Mouse (Mus musculus) intestine, embryonic 14.5 days (tissue): ENCODE measurements around the gene Lrmda. TPM values are rescaled to one million over a fixed set of nuclear protein-coding genes. Genes with fewer than 3 reads are reported as not detected.
A peak's percentile ranks its signal among the peaks of the same experiment; 100 is the strongest.

Experiments
- ATAC-seq: fragments of 200-750 bp; cut with Nextera tagmentation; replicated peaks from 2 replicates; pipeline ENCODE4 v1.8.0; 2017; ENCODE audit warnings: low read depth, moderate number of reproducible peaks, moderate TSS enrichment, moderate library complexity; ENCODE audit not compliant: low FRiP score, low TSS enrichment
- DNase-seq: peaks from one replicate; pipeline ENCODE4 v3.0.0-alpha.2; 2018; ENCODE audit warnings: low spot score
- H3K27ac ChIP-seq: fragments of 300-500 bp; sonication (generic); 2 replicates; pipeline ENCODE4 v1.5.1; 2014; ENCODE audit warnings: low read depth, mild to moderate bottlenecking, control low read depth
- H3K27me3 ChIP-seq: fragments of 300-500 bp; sonication (generic); replicated peaks from 2 replicates; pipeline ENCODE4 v1.6.1; 2014; ENCODE audit warnings: low read length, control low read depth; ENCODE audit not compliant: control insufficient read depth, insufficient read depth
- H3K36me3 ChIP-seq: fragments of 300-500 bp; sonication (generic); 2 replicates; pipeline ENCODE4 v1.6.1; 2014; ENCODE audit warnings: low read length, control low read depth; ENCODE audit not compliant: control insufficient read depth, insufficient read depth
- H3K4me1 ChIP-seq: fragments of 300-500 bp; sonication (generic); replicated peaks from 2 replicates; pipeline ENCODE4 v1.6.1; 2014; ENCODE audit warnings: low read length, control low read depth, mixed read lengths; ENCODE audit not compliant: control insufficient read depth, insufficient read depth
- H3K4me2 ChIP-seq: fragments of 300-500 bp; sonication (generic); 2 replicates; pipeline ENCODE4 v1.6.1; 2014; ENCODE audit warnings: low read length
- H3K4me3 ChIP-seq: fragments of 300-500 bp; sonication (generic); 2 replicates; pipeline ENCODE4 v1.5.1; 2014; ENCODE audit warnings: low read depth, low read length, control low read depth, mixed read lengths
- H3K9ac ChIP-seq: fragments of 300-500 bp; sonication (generic); 2 replicates; pipeline ENCODE4 v1.6.1; 2014; ENCODE audit warnings: mild to moderate bottlenecking, low read length
- H3K9me3 ChIP-seq: fragments of 300-500 bp; sonication (generic); 2 replicates; pipeline ENCODE4 v1.6.1; 2016; ENCODE audit warnings: low read length, control low read depth; ENCODE audit not compliant: control insufficient read depth
- WGBS: fragments of 180-500 bp; shearing (Covaris S2); extraction: QIAGEN DNeasy Blood & Tissue Kit; methylation state at CpG from one replicate; pipeline ENCODE4 v1.1.7; 2014; 5-methylcytosine and 5-hydroxymethylcytosine counted together
- polyA plus RNA-seq: library from polyadenylated mRNA; unstranded; fragments of >200 nt; fragmentation: Nextera tagmentation; extraction: Ambion mirVana; gene quantifications from 2 replicates; pipeline ENCODE4 v1.2.1, GENCODE M21; 2014

The Lrmda gene
- polyA plus RNA-seq, 1 experiment from 2014 or later, result 0.70 TPM

DNA sequence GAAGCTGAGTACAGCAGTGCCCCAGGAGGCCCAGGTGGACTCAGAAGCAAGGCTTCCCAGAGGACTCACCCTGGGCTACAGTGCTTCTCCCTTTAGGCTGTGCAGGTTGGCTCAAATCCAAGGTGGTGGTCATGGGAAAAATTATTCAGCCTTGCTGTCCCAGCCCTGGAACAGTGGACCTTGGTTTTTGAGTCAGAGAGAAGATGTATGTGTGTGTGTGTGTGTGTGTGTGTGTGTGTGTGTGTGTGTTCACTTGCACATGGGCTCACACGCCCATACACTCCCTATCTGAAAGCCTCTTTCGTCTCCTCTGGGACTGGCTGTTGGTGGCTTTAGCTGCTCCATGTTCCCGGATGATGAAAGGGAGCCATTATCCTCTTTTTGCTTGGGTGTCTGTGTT lies 16.4 kb downstream of the Lrmda start:
- H3K27ac ChIP-seq, result no peak overlapping the region
- 34% methylated on average over 3 of the region's 3 CpGs for WGBS
- DNase-seq, result no peak

DNA sequence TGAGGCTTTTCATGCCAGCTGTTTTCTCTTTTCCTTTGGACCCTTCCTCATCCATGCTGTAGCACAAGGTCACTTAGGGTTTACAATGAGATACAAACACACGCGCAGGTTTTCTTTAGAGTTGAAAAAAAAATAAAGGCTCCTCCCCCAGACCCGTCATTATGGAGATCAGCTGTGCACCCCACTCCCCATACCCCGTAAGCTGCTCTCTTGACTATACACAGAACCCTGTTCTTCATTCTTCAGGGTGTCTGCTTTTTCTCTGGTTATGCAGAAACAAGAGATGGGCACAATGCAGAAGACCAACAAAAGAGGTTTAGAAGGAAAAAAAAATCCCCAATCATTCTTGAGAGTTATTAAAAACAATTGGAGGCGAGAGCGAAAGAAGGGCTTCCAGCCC lies 16.8 kb downstream of the Lrmda start:
- Histone ChIP-seq H3K27me3 (no peaks in the 10 kb centered on the region), H3K4me2 (peak overlapping the region; percentile 18), H3K4me1 (peaks cover 21% of the 10 kb centered on the region), H3K27ac (no peak overlapping the region), H3K9ac (no peak overlapping the region), H3K9me3 (no peaks in the 10 kb centered on the region), H3K36me3 (no peaks in the 10 kb centered on the region), H3K4me3 (no peak overlapping the region)
- DNase-seq (no peak), ATAC-seq (0 out of 2 replicates have a peak, but pooled peaks have one; percentile 47)
- WGBS, result 29% methylated on average over 6 of the region's 6 CpGs

More for the DNA sequence above, 16.4 kb downstream of the Lrmda start:
- H3K9ac ChIP-seq, result no peak overlapping the region
- H3K36me3 ChIP-seq, result no peaks in the 10 kb centered on the region
- 0 out of 2 replicates have a peak, but pooled peaks have one; percentile 36 for ATAC-seq
- peak overlapping the region; percentile 18 for H3K4me2 ChIP-seq
- no peaks in the 10 kb centered on the region for H3K27me3 ChIP-seq
- H3K9me3 ChIP-seq, result no peaks in the 10 kb centered on the region
- no peak overlapping the region for H3K4me3 ChIP-seq
- peaks cover 21% of the 10 kb centered on the region for H3K4me1 ChIP-seq

DNA sequence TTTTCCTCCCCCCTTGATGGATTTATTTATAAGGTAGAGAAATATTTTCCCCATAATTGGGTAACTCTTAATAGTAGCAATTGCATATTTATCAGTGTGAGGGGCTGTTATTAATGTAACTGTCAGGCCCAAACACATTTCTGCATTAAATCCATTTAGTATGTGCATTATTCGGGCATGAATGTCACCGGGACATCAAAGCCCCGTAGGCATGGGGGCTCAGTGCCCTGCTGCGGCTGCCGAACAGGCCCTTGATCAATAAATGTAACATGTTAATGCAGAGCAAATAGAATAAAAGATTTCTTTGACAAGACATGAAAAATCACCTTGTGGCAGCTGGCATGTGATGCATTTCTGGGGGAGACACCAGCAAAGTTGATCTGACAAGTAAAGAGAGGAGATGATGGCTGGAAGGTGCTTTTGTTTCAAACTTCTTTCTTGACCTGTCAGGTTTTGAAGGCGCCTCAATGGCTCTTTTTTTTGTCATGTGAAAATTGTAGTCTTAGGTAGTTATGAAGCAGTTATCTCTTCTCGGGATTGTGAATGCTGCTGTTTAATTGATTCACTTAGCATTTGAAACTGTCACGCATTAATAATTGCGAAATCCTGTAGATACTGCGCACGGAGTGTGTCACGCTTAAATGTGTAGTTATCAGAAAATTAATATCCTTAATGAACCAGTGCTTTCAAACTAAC lies 17.4 kb downstream of the Lrmda start:
- ATAC-seq (no peak), DNase-seq (no peak)
- Histone ChIP-seq H3K4me1 (peaks cover 21% of the 10 kb centered on the region), H3K4me3 (no peak overlapping the region), H3K36me3 (no peaks in the 10 kb centered on the region), H3K9me3 (no peaks in the 10 kb centered on the region), H3K27me3 (no peaks in the 10 kb centered on the region), H3K9ac (no peak overlapping the region), H3K27ac (no peak overlapping the region), H3K4me2 (no peak overlapping the region)
- 69% methylated on average over 12 of the region's 12 CpGs for WGBS

DNA sequence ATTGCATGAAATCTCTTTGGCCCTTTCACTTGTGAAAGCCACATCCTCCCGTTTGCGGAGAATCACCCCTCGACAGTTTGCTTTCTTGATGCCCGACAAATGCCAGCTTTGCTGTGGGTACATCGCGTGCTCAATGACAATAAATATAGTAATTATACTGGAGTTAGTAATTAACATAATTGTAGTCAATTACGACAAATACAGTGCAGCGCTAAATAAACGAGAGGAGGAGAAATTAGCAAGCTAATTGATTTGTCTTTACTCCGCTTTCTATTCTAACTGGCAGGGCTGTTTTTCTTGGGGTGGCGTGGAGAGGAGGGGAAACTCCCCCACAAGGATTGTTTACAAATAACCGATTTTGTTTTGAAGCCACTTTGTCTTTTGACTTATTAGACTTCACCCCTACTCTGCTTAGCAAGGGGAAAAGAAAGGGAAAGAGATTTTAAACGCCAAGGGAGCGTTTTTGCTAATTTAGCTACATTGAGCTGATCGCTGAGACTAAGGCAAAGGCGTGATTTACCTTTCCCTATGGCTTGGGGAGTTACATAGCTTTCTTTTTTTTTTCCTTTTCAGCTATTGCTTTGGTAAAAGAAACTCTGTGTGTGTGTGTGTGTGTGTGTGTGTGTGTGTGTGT lies 18.1 kb downstream of the Lrmda start:
- no peak overlapping the region for H3K9ac ChIP-seq
- H3K4me3 ChIP-seq, result no peak overlapping the region
- no peak for ATAC-seq
- no peaks in the 10 kb centered on the region for H3K9me3 ChIP-seq
- no peak overlapping the region for H3K27ac ChIP-seq
- no peaks in the 10 kb centered on the region for H3K36me3 ChIP-seq
- H3K4me1 ChIP-seq, result peaks cover 21% of the 10 kb centered on the region
- DNase-seq, result no peak
- no peaks in the 10 kb centered on the region for H3K27me3 ChIP-seq
- WGBS, result 71% methylated on average over 16 of the region's 16 CpGs
- H3K4me2 ChIP-seq, result no peak overlapping the region

DNA sequence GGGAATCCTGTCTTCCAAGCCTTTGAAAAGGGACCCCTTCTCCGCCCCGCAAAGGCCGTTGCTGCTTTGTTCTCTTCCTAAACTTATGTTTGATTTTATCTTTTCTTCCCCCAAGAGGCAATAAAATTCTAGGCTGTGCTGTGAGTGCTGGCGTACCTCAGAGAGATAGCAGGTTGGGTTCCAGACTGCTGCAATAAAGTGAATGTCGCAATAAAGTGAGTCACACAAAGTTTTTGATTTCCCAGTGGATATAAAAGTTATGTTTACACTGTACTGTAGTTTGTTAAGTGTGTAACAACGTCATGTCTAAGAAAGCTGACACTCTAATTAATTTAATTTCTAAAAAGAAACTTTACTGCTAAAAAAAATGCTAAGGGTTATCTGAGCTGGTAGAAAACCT lies 22.6 kb downstream of the Lrmda start:
- Histone ChIP-seq H3K9ac (no peak overlapping the region), H3K36me3 (no peaks in the 10 kb centered on the region), H3K4me1 (0 out of 2 replicates have a peak, but pooled peaks cover 7% of the 10 kb centered on the region), H3K9me3 (no peaks in the 10 kb centered on the region), H3K4me3 (no peak overlapping the region), H3K27ac (no peak overlapping the region), H3K27me3 (no peaks in the 10 kb centered on the region), H3K4me2 (no peak overlapping the region)
- no peak for ATAC-seq
- no peak for DNase-seq
- 71% methylated on average over 6 of the region's 6 CpGs for WGBS

DNA sequence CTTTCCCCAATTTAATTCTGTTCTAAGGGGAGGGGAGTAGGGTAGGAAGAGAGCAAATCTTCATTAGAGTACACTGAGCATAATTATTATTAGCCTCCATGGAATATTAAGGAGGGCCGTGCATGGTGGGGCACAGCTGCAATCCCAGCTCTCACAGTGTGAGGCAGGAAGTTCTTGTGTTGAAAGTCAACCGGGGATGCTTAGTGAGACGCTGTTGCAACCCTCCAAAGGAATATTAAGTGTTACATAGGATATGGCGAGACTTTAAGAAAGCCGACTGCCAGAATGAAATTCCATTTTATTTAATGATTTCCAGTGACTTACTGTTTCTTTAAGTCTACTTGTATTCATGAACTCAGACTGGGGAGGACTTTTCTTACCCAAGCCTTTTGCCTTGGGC lies 23.9 kb downstream of the Lrmda start:
- Histone ChIP-seq H3K4me3 (no peak overlapping the region), H3K4me2 (no peak overlapping the region), H3K9me3 (no peaks in the 10 kb centered on the region), H3K27ac (no peak overlapping the region), H3K9ac (no peak overlapping the region), H3K4me1 (peaks cover 8% of the 10 kb centered on the region; the same call in 1 of the 2 replicates), H3K27me3 (no peaks in the 10 kb centered on the region), H3K36me3 (no peaks in the 10 kb centered on the region)
- 83% methylated on average over 5 of the region's 5 CpGs for WGBS
- ATAC-seq, result no peak
- no peak for DNase-seq

DNA sequence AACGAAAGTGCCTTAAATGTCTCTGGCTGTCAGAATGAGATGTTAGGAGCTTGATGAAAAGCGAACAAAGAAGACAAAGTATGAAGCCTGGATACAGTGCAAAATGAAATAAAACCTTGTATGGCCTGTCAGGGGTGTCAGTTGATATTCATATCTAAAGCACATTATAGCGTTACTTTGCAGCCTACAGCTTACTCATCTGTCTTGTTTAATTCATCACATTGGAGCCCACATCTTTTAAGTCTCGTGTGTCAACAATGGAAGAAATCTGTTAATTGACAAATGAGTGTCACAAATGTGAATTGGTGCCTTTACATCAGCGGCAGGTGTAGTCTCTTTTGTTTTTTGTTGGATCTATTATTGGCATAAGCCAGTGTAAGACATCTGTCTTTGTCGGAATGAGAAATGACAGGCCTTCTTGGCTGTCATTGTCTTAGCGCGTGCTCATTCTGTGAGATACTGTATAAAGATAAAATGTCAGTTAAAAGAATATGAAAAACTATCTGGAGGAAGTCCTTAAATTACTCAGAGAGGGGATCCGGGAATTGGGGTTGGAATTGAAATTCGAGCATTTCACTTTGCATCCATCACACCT lies 26.8 kb downstream of the Lrmda start:
- H3K4me1 ChIP-seq, result peaks cover 13% of the 10 kb centered on the region
- no peak overlapping the region for H3K4me3 ChIP-seq
- H3K4me2 ChIP-seq, result no peak overlapping the region
- DNase-seq (no peak), ATAC-seq (no peak)
- H3K9ac ChIP-seq, result no peak overlapping the region
- no peaks in the 10 kb centered on the region for H3K9me3 ChIP-seq
- H3K36me3 ChIP-seq, result no peaks in the 10 kb centered on the region
- no peak overlapping the region for H3K27ac ChIP-seq
- 81% methylated on average over 10 of the region's 10 CpGs for WGBS
- H3K27me3 ChIP-seq, result no peaks in the 10 kb centered on the region

DNA sequence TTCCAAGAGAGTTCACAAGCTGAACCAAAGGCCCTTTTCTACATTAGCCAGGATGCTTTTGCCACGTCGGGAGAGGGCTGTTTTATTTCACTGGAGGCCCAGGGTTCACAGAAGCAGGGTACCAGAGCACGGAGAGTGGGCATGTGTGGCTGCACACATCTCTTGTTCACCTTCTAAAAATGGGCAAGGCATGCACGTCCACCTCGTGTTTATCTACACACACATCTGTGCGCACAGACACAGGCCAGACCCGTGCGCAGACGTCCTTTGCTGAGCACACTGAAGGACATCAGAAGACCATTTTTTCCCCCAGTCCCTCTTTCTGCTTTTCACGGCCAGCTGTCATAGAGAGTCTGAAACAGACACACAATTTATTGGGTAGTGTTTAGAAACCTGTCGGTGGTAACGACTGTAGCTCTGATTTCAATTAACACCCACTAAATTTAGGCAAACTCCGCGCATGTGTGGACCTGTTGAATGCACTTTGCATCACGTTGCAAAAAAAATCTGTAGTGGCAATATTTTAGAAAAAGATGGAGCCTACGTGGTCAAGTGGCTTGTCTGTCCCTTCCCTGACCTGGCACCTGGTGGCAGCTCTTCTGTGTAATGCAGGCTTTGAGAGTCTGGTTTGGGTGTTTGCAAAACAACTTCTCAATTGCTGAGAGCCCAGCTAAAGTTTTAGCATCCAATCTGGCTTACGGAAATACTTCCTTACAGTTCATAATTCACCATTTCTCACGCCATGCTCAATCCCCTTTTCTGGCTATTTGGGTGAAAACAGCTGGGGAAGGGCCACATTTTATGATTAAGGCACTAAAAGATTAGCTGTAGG lies 28.8 kb downstream of the Lrmda start:
- no peaks in the 10 kb centered on the region for H3K9me3 ChIP-seq

More for the DNA sequence above, 28.8 kb downstream of the Lrmda start:
- no peaks in the 10 kb centered on the region for H3K36me3 ChIP-seq
- peak overlapping the region; percentile 57 for H3K27ac ChIP-seq
- ATAC-seq (no peak), DNase-seq (no peak)
- H3K27me3 ChIP-seq, result no peaks in the 10 kb centered on the region
- 41% methylated on average over 18 of the region's 18 CpGs for whole genome bisulfite sequencing
- no peak overlapping the region for H3K4me3 ChIP-seq
- H3K4me2 ChIP-seq, result no peak overlapping the region
- peaks cover 29% of the 10 kb centered on the region for H3K4me1 ChIP-seq
- H3K9ac ChIP-seq, result no peak overlapping the region
